Mouse (Mus musculus) olfactory bulb, adult 2 months (tissue): ENCODE results near the gene Mcee.

Experiments
- CTCF ChIP-seq: fragments of 200-500 bp; IDR thresholded peaks from 2 replicates; pipeline ENCODE4 v1.5.1; 2012; ENCODE audit warnings: low read depth, mild to moderate bottlenecking, low read length, moderate library complexity; ENCODE audit not compliant: insufficient read depth
- POLR2A ChIP-seq: fragments of 200-500 bp; IDR thresholded peaks from 2 replicates; pipeline ENCODE4 v1.6.1; 2012; ENCODE audit warnings: mild to moderate bottlenecking, low read depth, low read length, moderate library complexity; ENCODE audit not compliant: insufficient read depth

- no peak for TF ChIP-seq CTCF
- TF ChIP-seq POLR2A = no peak
Observed at GRCm38 (mm10) chr7:64358666-64359065, 33.7 kb upstream of the Mcee start.
